Mouse (Mus musculus): ENCODE results near the gene Zfp277. TPM values are rescaled to one million over a fixed set of nuclear protein-coding genes. Genes with fewer than 3 reads are reported as not detected.

The Zfp277 gene
- polyA plus RNA-seq, 1 experiment from 2014 or later: 29.9 TPM

DNA sequence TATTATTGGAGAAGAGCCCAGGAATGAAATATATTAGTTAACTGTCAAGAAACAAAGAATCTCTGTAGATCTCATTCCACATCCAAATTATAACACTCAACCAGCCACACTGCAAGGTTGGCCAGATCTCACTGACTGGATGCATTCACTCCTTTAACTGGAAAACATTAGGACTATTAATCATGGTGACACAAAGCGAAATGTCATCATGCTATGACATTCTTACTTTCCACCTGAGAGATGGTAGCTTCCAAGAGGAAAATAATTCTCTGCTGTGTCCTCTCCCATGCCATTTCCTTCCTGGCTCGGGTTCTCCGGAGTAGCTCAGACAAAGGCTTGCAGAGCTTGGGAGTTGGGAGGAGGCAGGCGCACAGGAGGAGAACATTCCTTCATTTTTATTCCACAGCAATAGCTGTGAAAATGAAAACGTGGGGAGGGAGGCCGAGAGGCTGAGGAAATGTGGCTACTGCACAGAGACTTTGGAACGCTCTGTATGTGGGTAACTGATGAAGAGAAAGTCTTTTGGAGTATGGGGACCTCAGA is 17.1 kb upstream of the Zfp277 start:
- ATAC-seq (ENCODE audit: low FRiP score): no peak
- Histone ChIP-seq H3K9ac (no peak overlapping the region), H3K4me1 (replicated peaks) (peaks cover 53% of the 10 kb centered on the region), H3K27me3 (no peaks in the 10 kb centered on the region), H3K4me3 (no peak overlapping the region), H3K36me3 (no peaks in the 10 kb centered on the region), H3K27ac (peak overlapping the region; percentile 73), H3K4me2 (peak overlapping the region; percentile 18; the same call in 1 of the 2 replicates), H3K9me3 (no peaks in the 10 kb centered on the region)
- WGBS: 29% methylated on average over 7 of the region's 7 CpGs

DNA sequence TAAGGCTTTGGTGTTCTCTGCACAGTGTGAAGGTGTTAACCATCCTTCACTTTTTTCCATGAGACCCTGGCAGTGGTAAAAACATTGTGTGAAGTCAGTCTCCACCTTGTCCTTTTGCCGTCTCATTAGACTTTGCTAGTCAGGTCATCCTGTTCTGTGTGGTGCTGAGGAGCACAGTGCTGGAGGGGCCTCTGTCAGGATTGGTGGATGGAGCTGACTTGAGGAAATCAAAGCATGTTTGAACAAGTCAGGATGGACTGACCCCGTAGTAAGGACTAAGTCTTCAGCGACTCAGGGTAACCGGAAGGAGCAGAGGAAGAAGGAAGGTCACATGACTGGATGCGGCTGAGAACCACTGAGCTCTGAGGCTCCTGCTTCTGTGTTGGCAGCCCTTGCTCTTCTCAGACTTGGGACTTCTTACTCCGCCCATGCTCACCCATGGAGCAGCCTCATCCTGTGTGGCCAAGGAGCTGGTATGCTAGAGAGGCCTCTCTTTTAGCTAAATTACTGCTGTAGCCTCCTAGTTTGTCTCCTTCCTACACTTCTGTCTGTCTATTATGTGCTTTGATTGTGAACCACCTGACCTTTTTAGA is 14.1 kb upstream of the Zfp277 start:
- no peak overlapping the region for H3K4me3 ChIP-seq
- H3K4me1 ChIP-seq (replicated peaks): peaks cover 33% of the 10 kb centered on the region
- WGBS: 81% methylated on average over 6 of the region's 6 CpGs
- H3K27me3 ChIP-seq: no peaks in the 10 kb centered on the region
- no peaks in the 10 kb centered on the region for H3K36me3 ChIP-seq
- no peaks in the 10 kb centered on the region for H3K9me3 ChIP-seq
- no peak overlapping the region for H3K27ac ChIP-seq
- no peak for ATAC-seq (ENCODE audit: low FRiP score)
- H3K4me2 ChIP-seq: no peak overlapping the region
- H3K9ac ChIP-seq: no peak overlapping the region

DNA sequence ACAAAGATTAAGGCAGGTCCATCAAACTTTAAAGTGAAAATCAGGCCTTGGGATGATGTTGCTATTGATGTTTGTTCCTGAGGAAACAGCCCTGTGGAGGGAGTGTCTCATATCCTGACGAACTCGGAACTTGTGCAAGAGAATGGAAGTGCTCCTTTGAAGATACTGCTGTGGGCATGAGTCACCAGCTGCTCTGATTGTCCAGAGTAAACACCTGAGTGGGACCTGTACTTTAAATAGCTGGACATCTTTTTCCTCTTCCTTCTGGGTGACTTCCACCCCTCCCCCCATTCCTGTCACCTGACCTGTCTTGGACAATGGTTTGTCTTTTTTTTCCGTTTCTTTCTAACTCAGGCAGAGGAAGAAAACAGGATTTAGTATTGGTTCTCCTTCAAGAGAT is 13.3 kb upstream of the Zfp277 start:
- ATAC-seq (ENCODE audit: low FRiP score): no peak
- Histone ChIP-seq H3K4me3 (no peak overlapping the region), H3K36me3 (no peaks in the 10 kb centered on the region), H3K4me1 (replicated peaks) (peaks cover 25% of the 10 kb centered on the region), H3K27ac (no peak overlapping the region), H3K9ac (no peak overlapping the region), H3K27me3 (no peaks in the 10 kb centered on the region), H3K4me2 (no peak overlapping the region), H3K9me3 (no peaks in the 10 kb centered on the region)
- WGBS: 71% methylated on average over 3 of the region's 3 CpGs

DNA sequence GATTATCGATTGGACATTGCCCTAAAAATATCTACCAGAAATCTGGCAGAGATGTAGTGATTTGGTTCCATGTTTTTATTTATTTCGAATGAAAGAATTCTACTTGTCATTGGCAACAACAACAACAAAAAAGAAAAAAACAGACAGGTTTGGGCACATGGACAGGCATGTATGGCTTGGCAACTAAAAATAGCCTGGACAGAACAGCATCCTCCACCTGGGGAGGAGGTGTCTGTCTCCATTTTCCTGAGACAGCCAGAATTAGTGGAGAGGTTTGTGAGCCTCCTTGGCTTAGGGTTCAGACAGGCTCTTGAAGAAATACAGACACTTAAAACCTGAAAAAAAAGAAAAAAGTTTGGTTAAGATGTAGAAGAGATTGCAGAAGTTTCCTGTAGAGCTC is 10.8 kb upstream of the Zfp277 start:
- Histone ChIP-seq H3K4me3 (no peak overlapping the region), H3K27me3 (no peaks in the 10 kb centered on the region), H3K4me1 (replicated peaks) (peaks cover 8% of the 10 kb centered on the region; the same call in 1 of the 2 replicates), H3K27ac (no peak overlapping the region), H3K9me3 (no peaks in the 10 kb centered on the region), H3K36me3 (no peaks in the 10 kb centered on the region), H3K9ac (no peak overlapping the region), H3K4me2 (no peak overlapping the region)
- ATAC-seq (ENCODE audit: low FRiP score): no peak
- 94% methylated on average over 2 of the region's 2 CpGs for WGBS

DNA sequence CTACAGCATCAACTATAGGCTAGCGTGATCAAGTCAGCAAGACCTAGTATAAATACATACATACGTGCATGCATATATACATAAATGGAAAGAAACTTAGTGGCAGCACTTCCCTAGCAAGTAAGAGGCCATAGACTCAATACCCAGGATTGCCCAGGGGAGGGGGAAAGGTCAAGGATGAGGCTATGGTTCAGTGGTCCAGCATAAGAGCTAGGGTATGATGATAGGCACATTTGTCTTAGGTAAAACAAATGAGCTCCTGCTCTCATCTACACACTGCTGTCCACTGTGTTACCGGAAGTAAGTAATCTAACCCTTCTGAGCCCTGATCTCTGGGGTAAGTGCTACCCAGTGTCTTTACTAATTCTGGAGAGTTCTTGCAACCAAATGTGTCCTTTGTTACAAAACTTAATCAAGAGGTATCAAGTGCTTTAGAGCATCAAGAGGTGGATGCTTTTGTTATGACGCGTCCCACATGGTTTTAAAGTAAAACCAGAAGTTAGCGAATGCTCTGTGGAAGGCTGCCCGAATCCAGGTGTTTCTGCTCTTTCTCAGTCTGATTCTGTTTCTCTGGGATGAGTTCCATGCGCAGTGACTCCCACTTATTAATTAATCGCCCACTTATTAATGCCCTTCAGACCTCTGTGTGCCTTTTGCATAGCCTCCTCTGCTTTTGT is 3.6 kb upstream of the Zfp277 start:
- Histone ChIP-seq H3K27ac (no peak overlapping the region), H3K9me3 (no peaks in the 10 kb centered on the region), H3K4me3 (no peak overlapping the region), H3K36me3 (no peaks in the 10 kb centered on the region), H3K4me2 (peak overlapping the region; percentile 40), H3K27me3 (no peaks in the 10 kb centered on the region), H3K4me1 (replicated peaks) (peaks cover 27% of the 10 kb centered on the region), H3K9ac (no peak overlapping the region)
- 77% methylated on average over 9 of the region's 9 CpGs for WGBS
- ATAC-seq (ENCODE audit: low FRiP score): no peak

DNA sequence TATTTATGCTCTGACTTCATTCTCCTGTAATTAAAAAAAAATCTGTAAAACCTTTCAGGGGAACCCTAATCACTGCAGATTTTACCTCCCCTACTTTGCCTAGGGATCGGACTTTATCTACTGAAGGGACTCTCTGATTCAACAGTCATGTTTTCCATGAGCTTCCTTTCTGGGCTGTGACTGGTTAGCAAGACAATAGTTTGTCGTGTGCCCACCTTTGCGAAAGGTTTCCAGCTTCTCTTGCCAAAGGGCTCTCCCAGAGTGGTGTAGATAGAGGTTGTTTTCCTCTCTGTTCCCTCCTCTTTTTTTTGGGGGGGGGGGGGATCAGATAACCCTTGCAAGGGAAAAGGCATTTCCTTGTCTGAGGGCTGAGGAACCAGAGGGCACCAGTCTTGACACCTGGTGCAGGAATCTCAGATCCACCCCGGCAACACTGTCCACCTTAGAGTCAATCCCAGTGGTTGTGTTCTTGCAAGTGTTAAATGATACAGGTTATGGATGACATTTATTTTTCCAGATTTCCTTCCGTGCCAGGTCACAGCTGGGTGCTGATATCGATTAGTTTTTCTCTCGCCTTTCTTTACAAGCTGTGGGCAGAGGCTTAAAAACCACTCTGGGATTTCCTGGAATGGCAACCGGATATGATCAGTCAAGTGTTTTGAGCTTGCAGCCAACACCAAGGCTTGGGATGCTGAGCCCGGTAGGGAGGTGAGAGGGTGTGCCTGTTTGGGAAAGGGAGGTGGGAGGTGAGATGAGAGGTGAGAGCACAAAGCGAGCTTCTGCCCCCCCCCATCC is 2.1 kb upstream of the Zfp277 start:
- Histone ChIP-seq H3K9ac (peak overlapping the region; percentile 84), H3K4me2 (peak overlapping the region; percentile 70), H3K4me1 (replicated peaks) (peaks cover 27% of the 10 kb centered on the region), H3K9me3 (no peaks in the 10 kb centered on the region), H3K4me3 (peak overlapping the region; percentile 62), H3K27me3 (no peaks in the 10 kb centered on the region), H3K27ac (peak overlapping the region; percentile 97), H3K36me3 (no peaks in the 10 kb centered on the region)
- WGBS: 12% methylated on average over 10 of the region's 10 CpGs
- no peak for ATAC-seq (ENCODE audit: low FRiP score)

DNA sequence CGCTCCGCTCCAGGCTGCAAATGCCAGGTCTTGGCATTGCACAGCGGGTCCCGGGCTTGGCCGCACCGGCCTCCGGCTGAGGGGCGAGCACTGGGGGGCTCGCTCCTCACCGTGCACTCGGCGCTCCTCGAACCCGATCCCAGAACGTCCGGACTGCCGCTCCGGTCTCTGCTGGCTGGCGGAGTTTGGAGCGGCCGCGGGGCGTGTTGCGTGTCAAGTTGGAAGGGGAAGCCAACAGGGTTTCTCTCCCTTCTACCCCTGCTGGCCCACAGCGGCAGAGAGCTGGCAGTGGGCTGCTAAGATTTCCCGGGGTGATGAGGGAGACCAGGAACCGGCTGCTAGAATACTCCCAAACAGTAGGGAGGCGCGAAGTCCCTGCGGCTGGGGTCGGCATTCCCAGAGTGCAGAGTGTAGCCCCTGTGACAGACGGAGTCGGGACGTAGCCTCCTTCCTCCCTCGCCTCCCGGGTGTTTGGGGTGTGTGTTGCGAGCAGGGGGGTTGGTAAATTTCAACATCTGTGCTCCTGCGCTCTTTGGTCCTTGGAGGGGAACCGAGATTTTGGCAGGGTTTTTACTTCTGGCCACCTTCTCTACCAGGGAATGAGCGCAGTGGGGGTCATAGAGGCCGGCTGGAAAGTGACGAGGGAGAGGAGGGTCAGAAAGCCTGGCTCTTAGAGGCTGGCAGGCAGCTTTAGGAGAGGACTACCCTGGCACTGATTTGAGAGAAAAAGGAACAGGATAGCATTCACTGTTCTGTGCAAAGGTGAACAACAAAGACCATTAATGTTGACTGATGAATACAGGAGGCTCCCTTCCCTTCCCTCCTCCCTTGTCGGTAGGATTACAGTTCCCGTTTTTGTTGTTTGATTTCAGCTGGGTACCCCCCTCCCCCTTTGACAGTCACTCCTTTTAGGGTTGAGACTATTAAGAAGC is 1.0 kb upstream of the Zfp277 start:
- H3K27ac ChIP-seq: peak overlapping the region; percentile 97
- peak; percentile 12 for ATAC-seq (ENCODE audit: low FRiP score)
- WGBS: under 1% methylated on average over 44 of the region's 44 CpGs
- peak overlapping the region; percentile 62 for H3K4me3 ChIP-seq
- peak overlapping the region; percentile 70 for H3K4me2 ChIP-seq
- peaks cover 27% of the 10 kb centered on the region for H3K4me1 ChIP-seq (replicated peaks)
- H3K36me3 ChIP-seq: no peaks in the 10 kb centered on the region
- no peaks in the 10 kb centered on the region for H3K9me3 ChIP-seq
- peak overlapping the region; percentile 84 for H3K9ac ChIP-seq
- no peaks in the 10 kb centered on the region for H3K27me3 ChIP-seq

DNA sequence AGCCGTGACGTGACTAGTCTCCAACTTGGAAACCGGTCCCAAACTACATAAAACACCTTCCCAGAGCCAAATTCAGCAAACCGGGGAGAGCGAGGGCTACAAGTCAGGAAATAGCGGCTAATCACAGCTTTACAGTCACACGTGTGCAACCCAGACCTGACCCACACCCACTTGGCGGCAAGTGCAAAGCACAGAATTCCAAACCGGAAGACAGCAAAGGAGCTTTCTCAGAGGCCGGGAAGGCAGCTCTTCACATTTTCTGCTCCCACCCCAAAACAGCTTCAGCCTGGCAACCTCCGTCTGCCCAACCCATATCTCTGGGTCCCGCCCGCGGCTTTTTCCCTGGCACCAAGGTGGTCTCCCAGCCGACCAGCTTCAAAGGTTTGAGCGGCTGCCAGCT is 496 bp downstream of the Zfp277 start:
- Histone ChIP-seq H3K27me3 (no peaks in the 10 kb centered on the region), H3K27ac (peak overlapping the region; percentile 40; the same call in 1 of the 2 replicates), H3K9me3 (no peaks in the 10 kb centered on the region), H3K9ac (peak overlapping the region; percentile 74), H3K4me2 (peak overlapping the region; percentile 77), H3K4me3 (peak overlapping the region; percentile 62), H3K36me3 (no peaks in the 10 kb centered on the region), H3K4me1 (replicated peaks) (peaks cover 24% of the 10 kb centered on the region)
- peak; percentile 14 for ATAC-seq (ENCODE audit: low FRiP score)
- WGBS: 1% methylated on average over 16 of the region's 16 CpGs

DNA sequence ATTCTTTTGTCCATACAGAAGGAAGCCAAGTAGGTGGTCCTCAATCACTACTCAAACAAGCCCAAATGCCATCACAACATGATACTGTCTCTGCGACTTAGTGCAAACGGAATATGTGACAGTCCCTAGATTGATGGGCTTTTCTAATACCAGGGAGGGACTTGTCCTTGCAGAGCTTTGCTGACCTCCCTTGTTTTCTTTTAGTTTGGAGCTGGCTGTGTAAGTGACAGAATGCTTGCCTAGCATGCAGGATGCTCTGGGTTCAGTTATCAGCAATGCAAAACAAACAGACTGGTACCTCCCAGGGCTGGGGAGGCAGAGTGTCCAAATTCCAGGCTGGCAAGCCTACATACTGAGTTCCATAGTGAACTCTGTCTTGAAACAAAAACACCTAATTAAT is 7.7 kb downstream of the Zfp277 start:
- H3K4me1 ChIP-seq (replicated peaks): peaks cover 14% of the 10 kb centered on the region
- 14% methylated on average over 2 of the region's 2 CpGs for WGBS
- no peak overlapping the region for H3K4me2 ChIP-seq
- no peak overlapping the region for H3K9ac ChIP-seq
- no peak overlapping the region for H3K27ac ChIP-seq
- H3K9me3 ChIP-seq: no peaks in the 10 kb centered on the region
- H3K36me3 ChIP-seq: no peaks in the 10 kb centered on the region
- no peak overlapping the region for H3K4me3 ChIP-seq
- ATAC-seq (ENCODE audit: low FRiP score): no peak
- no peaks in the 10 kb centered on the region for H3K27me3 ChIP-seq

DNA sequence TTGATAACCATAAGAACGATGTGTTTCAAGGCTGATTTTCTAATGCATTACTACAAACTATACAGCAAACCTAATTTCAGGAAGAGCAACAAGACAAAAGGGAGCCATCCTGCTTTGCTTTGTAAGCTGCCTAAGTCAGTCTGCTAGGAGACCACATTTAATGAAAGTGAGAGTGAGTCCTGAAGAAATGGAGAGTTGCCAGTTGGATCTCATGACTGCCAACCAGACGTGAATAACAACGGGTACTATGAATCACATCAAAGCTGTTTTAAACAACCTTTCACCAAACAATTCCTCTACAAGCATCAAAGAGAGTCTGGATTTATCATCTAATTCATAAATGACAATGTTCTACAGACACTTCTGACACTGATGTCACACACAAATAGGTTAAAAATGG is 11.6 kb downstream of the Zfp277 start:
- H3K27ac ChIP-seq: no peak overlapping the region
- 58% methylated on average over 3 of the region's 3 CpGs for WGBS
- no peak overlapping the region for H3K9ac ChIP-seq
- no peak overlapping the region for H3K4me3 ChIP-seq
- no peak for ATAC-seq (ENCODE audit: low FRiP score)
- H3K27me3 ChIP-seq: no peaks in the 10 kb centered on the region
- no peak overlapping the region for H3K4me2 ChIP-seq
- no peaks in the 10 kb centered on the region for H3K36me3 ChIP-seq
- peaks cover 27% of the 10 kb centered on the region for H3K4me1 ChIP-seq (replicated peaks)
- H3K9me3 ChIP-seq: no peaks in the 10 kb centered on the region

DNA sequence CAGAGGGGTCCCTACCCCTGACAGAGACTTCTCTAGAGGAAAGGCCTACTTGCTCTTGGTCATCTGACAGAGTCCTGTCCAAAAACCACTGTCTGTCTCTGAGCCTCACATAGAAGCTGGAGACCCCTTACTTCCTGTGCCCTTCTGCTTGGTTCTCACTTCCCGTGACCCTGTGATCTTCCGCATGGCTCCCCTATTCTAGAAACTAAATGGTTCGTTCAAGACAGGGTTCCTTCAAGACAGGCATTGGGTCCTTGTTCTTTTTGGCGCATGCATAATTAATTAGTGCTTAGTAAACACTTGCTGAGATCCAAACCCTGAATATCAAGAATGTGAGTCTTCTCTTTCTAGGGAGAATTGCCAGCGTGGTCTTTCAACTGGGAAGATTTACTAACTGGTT is 14.6 kb downstream of the Zfp277 start:
- no peak for ATAC-seq (ENCODE audit: low FRiP score)
- Histone ChIP-seq H3K4me3 (no peak overlapping the region), H3K4me1 (replicated peaks) (peaks cover 12% of the 10 kb centered on the region; the same call in 1 of the 2 replicates), H3K27me3 (no peaks in the 10 kb centered on the region), H3K36me3 (no peaks in the 10 kb centered on the region), H3K9ac (no peak overlapping the region), H3K4me2 (no peak overlapping the region), H3K27ac (no peak overlapping the region), H3K9me3 (no peaks in the 10 kb centered on the region)
- 34% methylated on average over 5 of the region's 5 CpGs for whole genome bisulfite sequencing

Measured in hindbrain, embryonic 13.5 days (tissue).